Mouse (Mus musculus): ENCODE data around the gene Prss41.
"Not testable (repeated sequence)": the region's sequence is repeated elsewhere in the genome, so short reads cannot be mapped to it uniquely, and the experiment has no call there.

The Prss41 gene

DNA sequence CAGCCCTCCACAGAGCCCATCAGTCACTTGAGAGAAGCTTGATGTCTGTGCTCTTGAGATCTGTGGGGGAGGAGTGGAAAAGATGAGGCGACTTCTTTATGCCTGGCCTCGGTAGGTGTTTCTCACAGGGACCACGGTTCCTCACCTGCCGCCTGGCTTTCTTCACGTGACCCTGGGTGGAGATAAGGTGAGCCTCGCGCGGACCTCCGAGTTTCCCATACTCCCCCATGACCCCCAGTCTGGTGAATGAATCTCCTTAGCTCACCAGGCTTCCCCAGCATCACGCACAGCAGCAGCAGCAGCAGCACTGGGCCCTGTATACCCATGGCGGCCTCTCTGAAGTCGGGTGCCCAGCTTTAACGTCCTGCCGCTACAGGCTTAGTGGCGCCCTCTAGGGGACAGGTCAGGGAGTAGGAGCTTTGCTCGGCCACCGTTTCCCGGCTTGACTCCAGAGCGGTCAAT lies at the start of gene Prss41, which contains the start of gene Prss32:
Gene Prss41 (minus strand): TSS at position 361 of the 462 bp plus-strand sequence.
Gene Prss32 (plus strand): TSS at position 44 of the 462 bp plus-strand sequence.
- DNase-seq (ENCODE audit: low spot score), result peak; percentile 58

DNA sequence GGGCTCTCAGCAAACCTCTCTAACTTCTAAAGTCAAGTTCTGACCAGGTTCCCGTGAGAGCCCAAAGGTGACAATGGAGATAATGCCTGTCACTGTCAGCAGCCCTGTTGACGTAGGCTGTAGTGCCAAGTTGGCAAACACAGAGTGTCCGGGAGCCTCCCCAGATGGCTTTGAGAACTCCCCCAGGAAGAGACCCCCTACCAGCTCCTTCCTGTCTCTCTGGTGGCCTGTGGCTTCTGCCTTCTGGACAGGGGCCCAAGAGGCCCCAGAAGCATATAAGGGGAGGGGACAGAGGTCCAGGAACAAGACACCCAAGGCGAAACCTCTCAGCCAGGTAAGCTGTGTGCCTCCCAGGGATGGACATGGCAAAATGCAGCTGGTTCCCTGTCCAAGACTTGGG lies 36.6 kb upstream of the Prss41 start, which contains the start of the genes Dcpp1 and Dcpp2:
Gene Dcpp1 (plus strand): TSS at position 301 of the 400 bp plus-strand sequence.
Gene Dcpp2 (plus strand): TSS at position 305 of the 400 bp plus-strand sequence.
- not testable (repeated sequence) for DNase-seq (ENCODE audit: low spot score)

DNA sequence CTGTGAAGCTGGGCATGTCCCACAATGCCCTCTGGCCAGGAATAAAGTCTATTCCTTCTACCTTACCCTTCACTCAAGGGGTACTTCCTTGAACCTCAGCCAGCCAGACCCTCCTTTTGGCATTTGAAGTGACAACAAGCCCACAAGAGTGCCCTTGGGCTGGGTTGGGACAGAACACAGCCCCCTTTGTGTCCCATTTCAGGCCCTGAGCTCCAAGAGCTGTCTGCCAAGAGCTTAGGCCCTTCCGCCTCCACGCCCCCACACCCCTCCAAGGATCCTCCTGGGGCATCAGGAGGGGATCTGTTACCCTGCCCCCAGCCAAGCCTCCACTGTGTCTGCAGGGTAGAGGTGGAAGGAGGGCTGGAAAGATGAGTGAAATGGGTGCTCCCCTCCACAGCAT lies 33.2 kb upstream of the Prss41 start:
- DNase-seq (ENCODE audit: low spot score), result no peak

DNA sequence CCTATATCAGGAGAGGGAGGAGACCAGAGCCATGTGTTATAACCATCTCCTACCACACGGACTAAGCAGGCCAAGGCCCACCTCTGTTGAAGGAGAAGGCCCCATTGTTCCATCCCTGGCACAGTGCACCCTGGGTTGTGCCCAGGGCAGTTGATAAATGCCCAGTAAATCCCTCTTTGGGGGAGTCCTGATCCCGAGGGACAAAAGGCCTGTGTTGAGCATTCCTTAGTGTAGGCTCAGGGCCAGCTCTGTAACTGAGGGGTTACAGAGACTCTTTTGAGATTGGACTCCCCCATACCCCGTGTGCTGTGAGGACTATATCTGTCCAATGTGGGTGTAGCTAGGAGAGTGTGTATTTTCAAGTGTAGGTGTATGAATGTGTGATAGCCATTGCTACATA lies 32.8 kb upstream of the Prss41 start:
- no peak for DNase-seq (ENCODE audit: low spot score)

DNA sequence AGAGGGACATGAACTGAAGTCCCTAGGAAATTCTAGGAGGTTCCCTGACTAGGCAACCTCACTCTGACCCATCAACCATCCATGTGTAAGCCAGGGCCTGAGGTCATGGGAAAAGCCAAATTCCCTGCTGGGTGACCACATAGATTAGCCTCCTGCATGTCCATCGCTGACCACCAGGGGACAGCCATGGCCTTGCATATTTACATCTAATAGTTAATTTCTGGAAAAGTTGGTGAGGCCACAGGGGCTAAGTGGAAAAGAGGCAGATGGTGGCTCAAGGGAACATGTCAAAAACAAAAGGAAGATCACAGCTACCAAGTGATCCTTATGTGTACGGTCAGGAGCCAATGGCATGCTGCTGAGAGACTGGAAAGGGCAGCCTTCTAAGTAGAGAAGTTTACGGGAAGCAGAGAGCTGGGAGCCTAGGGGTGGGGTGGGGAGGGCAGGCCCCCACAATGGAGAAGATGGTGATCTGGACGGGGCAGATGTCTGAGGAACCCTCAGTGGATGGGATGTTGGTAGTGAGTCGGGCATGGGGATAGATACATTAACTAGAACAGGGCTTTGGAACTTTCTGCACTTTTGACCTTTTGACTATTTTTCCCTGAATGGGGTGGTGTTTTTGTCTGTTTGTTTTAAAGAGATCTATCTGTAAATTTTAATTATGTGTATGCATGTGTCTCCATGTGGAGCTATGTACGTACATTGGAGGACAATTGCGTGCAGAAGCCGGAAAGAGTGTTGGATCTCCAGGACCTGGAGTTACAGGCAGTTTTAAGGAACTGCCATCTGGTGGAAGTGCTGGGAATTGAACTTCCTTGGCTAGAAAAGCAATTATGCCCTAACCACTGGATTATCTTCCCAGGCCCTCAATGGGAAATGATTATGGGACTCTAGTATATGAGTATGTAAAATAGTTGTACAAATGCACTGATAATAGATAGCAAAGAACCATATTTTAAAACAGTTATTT lies 30.2 kb upstream of the Prss41 start:
- peak; percentile 50 for DNase-seq (ENCODE audit: low spot score)

DNA sequence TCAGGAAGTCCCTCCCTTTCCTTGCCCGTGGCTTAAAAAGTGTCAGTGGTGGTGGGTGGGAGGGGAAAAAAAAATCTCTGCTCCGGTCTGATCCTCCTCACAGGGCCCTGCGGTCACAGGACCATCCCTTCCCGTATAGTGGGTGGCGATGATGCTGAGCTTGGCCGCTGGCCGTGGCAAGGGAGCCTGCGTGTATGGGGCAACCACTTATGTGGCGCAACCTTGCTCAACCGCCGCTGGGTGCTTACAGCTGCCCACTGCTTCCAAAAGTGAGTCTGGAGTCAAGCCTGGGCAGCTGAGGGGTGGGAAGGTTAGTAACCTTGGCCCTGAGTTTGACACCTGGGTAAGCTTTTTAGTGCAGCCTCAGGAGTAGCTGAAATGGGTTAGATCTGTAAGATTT lies 24.5 kb upstream of the Prss41 start:
- DNase-seq (ENCODE audit: low spot score), result peak; percentile 27

DNA sequence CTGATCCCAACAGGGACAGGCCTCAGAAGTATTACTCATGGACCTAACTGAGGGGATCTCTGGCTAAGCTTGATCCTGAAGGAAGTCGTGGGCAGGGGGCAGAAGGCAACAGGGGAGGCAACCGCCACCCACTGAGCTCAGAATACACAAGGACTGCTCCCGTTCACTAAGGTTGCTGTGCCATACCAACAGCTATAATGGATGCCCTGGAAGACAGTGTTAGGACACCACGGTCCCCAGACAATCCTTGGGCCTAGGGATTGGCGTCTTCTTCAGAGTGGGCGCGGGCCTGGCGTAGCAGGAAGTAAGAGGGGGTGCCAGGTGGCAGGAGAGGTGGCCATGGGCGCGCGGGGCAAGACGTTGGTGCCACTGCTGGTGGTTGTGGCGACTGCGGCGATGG lies 23.8 kb upstream of the Prss41 start, which contains the start of gene Prss21:
Gene Prss21 (plus strand): TSS at position 301 of the 400 bp plus-strand sequence.
- DNase-seq (ENCODE audit: low spot score), result no peak

DNA sequence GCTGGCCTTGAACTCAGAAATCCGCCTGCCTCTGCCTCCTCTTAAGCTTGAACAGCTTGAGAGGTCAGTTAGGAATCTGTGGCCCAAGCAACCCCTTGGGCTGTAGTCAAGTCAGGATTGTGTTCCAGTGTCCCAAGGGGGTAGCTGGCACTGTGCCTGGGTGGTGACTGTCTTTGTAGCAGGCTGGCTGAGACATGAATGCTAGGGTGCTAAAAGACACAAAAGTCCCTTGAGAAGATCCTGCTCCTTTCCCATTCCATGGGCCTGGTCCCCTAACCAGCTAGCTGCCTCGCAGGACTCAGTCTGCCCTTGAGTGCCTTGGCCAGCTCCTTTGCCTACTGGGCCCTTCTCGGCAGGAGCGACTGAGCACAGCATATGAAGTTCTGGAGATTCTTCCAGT lies 19.0 kb upstream of the Prss41 start:
- no peak for DNase-seq (ENCODE audit: low spot score)

DNA sequence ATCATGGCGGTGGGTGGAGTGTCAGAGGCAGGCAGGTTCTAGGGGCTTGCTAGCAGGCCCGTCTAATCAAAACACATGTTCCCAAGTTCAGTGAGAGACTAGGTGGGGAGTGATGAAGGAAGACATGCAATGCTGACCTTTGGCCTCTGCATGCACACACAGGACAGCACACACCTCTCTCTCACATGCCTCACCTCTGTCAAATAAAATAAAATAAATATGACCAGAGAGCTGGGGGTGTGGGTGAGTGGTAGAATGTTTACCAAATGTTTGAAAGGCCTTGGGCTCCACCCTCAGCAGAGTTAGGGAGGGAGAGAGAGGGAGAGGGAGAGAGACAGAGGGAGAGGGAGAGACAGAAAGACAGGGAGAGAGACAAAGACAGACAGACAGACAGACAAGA lies 13.9 kb upstream of the Prss41 start:
- DNase-seq (ENCODE audit: low spot score), result no peak

DNA sequence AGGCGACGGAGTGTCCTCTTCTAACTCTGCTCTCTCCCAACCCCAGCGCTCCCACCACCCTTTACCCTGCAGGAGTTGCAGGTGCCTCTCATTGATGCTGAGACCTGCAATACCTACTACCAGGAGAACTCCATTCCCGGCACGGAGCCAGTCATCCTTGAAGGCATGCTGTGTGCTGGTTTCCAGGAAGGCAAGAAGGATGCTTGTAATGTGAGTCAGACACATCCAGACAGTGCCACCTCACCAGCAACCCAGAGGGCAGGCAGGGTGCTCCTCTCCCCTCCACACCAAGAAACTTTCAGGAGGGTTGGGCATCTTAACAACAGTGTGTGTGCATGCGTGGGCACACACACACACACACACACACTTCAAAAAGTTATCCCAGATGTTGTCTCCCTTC lies 13.2 kb upstream of the Prss41 start:
- DNase-seq (ENCODE audit: low spot score), result no peak

DNA sequence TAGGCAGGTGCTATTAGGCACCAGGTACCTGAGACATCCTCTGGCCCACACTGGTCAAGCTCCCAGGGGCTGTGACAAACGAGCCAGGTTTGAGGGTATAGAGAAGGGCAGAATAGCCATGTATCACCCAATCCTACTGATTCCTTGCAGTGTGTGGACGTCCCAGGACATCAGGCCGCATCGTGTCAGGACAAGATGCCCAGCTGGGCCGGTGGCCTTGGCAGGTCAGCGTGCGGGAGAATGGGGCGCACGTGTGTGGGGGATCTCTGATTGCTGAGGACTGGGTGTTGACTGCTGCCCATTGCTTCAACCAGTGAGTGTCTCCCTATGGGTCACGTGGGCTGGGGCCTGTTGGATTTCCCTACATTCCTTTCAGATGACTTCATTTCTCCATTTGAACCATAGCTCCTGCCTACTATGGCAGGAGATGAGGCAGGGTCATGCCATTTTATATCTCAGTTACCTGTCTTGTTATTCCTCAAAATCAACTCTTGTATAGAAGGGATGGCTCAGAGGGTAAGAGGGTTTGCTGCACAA lies 10.3 kb upstream of the Prss41 start:
- no peak for DNase-seq (ENCODE audit: low spot score)

DNA sequence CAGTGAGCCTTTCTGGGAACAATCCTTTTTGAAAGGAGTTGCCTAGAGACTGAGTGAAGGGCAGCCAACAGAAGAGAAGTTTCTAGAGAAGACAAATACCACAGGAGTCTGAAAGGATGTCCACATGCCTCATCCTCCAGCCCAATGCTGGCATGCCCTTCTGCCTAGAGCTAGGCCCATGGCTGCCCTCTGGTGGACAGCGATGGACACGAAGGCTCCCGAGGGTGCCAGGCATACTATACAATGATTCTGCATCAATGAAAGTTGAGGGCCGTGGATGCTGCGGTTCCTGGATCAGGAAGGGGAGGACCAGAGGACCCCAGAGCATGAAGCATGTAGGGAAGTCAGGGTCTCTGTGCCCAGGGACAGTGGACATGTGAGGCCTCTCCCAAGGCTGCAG lies 9.3 kb upstream of the Prss41 start:
- DNase-seq (ENCODE audit: low spot score), result peak; percentile 16

DNA sequence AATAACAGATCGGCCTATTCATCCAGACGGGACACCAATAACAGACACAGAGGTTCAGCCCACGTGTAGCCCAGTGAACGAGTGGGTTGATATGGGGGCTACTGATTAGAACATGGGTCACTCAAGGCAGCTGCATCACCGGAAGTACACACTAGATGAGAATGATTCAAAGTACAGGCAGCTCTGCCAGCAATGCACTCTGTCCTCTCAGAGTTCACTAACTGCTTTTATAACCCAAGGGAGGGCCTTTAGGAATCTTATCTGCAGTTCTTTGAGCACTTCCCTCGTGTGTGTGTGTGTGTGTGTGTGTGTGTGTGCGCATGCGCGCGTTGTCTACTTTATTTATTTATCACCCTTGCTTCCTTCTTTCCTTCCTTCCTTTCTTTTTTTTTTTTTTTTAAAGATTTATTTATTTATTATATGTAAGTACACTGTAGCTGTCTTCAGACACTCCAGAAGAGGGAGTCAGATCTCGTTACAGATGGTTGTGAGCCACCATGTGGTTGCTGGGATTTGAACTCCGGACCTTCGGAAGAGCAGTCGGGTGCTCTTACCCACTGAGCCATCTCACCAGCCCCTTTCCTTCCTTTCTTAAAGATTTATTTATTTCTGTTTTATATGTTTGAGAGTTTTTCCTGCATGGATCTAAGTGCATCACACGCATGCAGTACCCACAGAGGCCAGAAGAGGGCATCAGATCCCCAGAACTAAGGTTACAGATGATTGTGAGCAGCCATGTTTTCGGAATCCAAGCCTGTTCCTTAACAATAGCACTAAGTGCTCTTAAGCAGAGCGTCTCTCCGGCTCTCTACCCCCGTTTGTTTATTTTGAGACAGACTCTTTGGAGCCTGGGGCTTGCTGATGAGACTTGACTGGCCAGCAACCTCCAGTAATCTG lies 7.1 kb upstream of the Prss41 start:
- DNase-seq (ENCODE audit: low spot score), result peak; percentile 69

DNA sequence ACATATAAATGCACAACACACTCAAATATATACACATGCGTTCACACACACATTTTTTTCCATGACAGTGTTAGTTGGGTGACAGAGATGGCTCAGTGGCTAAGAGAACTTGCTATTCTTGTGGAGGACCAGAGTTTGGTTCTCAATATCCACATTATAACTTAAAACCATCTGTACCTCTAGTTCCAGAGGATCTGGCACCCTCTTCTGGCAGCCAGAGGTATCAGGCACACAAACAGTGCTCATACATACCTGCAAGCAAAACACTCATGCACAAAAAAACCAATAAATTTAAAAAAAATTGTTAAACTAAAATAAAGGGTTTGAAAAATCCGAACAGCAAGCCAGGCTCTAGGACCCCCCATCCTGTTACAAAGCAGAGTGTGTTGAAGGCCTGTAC lies 6.1 kb upstream of the Prss41 start:
- no peak for DNase-seq (ENCODE audit: low spot score)

DNA sequence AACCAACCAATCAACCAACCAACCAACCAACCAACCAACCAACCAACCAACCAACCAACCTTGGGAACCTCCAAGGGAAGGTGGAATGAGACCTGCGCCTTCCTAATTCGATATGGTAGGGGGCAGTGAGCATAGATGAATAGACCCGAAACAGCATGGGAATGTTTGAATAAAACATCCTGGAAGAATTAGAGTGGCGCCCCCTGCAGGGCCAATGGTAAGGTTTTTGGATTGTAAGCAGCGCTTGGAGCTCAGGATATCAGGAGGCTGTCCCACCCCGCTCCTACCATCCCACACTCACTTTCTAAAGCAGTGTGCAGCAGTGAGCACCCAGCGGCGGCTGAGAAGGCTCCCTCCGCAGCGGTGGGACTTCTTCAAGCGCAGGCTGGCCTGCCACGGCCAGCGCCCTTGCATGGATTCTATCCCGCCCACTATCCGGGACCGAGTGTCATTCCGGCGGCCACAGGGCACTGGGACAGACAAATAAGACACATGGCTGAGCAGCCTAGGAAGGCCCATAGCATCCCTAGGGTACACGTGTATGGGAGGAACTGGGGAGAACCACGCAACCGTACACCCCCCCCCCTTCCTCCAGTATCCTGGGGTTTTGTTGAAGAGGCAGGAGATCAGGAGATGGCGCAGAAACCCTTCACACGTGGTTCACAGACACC lies 696 bp downstream of the Prss41 start:
- no peak for DNase-seq (ENCODE audit: low spot score)

DNA sequence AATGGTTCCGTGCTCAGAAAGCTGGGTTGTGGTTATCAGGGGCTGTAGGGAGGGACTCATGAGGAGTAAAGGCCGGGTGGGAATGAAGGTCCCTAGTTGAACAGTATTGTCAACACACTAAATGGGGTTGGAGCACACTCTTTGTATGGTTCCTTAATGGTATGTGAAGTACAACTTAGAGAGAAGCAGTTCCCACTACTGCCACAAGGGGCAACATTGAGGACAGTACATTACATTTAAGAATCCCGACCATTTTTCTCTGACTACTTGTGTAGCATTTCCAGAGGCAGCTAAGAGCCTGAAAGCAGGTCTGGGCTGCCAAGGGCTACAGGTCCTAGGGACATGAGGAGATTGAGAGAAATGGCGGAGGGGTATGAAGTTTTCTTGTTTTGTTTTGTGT lies 2.8 kb downstream of the Prss41 start:
- DNase-seq (ENCODE audit: low spot score), result peak; percentile 53

DNA sequence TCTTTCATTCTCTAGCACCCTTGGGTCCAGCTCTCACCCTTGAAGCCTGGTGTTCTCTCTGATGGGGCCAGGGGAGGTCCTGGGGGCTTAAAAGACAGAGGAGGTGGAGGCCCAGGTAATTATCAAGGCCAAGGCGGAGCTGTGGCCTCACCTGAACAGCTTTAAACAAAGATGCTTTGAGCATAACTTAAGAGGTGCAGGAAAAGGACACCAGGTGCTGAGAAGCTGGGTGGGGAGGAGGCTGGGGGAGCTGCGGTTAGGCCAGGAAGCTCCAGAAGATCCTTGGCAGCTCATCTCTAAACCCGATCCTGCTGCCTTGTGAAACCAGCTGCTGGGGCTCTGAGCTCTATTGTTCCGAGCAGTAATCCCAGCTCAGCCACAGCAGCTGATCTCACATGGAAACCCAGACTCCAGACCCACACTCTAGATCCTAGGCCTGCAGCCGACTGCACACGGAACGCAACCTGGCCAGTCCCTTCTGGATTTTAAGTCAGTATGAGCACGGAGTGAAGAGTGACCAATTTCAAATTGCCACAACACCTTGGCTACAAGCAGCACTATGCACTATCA lies 7.9 kb downstream of the Prss41 start, which contains the start of gene Prss33:
Gene Prss33 (minus strand): TSS at position 51 of the 570 bp plus-strand sequence.
- DNase-seq (ENCODE audit: low spot score), result no peak

DNA sequence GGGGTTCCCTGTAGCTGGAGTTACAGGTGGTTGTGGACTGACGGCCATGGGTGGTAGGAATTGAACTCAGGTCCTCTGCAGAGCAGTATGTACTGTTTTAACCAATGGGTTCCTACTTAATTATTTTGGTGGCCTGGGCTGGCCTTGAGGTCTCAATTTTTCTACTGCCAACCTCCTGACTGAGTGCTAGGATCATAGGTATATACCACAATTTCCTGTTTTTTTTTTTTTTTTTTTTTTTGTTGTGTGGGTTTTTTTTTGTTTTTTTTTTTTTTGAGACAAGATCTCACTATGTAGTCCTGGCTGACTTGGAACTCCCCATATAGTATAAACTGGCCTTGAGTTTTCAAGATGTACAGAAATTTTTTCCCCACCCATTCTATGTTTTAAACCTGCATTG lies 12.8 kb downstream of the Prss41 start:
- DNase-seq (ENCODE audit: low spot score), result no peak

DNA sequence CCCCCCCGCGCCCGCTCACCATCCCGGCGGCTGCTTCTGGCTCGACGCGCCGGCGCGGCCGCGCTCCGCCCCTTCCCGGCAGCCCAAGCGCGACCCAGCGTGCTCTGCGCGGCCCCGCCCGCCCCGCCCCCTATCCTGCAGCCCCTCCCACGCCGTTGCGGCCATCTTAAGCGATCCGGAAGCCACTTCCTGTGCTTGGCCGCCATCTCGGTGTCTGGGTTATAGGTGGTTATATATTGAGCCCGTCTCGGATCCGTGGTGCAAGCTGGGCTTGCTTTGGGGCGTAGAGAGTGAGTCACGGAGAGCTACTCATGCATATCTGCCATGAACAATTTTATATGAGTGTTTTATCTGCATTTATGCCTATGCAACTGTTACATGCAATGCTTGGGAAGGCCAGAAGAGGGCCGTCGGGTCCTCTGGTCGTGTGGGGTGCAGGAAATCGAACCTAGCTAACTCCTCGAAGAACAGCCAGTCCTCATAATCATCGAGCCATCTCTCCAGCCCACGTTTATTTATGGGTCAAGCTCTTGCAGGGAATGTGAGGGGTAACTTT lies 14.8 kb downstream of the Prss41 start, which contains the start of gene Elob:
Gene Elob (minus strand): TSS at position 73 of the 556 bp plus-strand sequence.
- peak; percentile 84 for DNase-seq (ENCODE audit: low spot score)

DNA sequence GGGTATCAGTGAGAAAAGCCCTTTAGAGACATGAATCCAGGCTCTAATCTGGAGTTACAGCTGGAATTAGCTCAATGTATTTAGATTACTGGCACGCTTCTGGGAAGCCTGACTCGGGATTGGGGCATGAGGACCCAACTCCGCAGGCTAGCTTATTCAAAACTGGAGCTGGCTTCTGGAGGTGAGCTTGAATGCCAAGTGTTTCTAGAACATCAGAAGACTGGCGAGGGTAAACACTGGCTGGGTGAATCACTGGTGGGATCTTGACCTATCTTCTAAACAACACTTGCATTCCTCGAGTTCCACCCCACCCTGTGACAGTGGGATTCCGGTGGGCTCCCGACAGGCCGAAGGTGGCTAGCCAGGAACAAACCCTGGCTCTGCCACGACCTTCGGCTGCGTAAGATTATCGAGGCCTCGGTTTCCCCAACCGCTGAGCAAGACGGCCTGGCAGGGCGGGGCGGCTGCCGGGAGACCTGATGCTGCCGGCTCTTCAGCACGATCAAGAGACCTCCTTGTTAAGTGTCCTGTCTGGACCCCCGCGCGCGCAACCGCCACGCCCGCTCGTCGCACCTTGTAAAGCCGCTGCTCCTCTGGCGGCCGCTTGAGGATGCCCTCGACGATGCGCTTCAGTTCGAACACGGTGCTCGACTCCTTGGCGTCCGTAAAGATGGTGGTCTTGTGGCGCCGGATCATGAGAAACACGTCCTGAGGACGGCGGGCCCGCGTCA lies 15.5 kb downstream of the Prss41 start:
- DNase-seq (ENCODE audit: low spot score), result peak; percentile 34

Measured in lung, postnatal 25 days (tissue).